Comparison of ENCODE assay signal across 9 mouse cellular contexts in the genomic region with DNA sequence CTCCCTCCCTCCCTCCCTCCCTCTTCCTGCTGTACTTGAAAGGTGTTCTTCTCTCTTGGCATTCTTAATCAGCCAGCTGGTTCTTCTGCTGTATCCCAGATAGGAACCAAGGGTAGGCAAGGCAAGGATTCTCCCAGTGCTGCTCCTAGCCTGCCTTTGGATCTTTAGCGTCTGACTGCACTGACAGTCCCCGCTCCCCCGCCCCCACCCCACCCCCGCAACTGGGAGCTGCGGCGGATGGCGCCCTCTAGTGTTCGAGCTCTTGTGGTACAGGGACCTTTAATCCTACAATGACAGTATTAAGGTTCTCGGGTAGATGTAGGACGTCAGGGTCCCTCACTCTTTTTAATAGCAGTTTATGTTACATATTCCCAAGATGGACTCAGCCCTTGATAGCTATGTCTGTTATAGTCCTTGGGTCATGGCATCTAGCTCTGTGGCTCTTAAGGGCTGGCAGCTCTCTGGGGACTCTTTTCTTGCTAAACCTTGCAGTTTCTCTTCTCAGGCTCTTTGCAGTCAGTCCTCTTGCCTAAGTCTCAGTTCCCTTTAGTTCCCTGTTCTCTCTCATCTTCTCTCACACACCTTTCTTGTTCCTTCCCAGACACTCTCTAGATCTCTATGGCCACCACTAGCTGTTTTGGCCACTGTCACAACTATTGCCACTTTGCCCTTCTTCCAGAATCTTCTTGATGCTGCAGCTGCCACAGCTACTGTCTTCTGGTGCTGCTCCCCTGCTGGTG.
DNase-seq lines count a peak whose midpoint lies in the region; ATAC-seq lines count a peak whose summit lies in the region.
"Had no signal": no experiment of that assay in that cellular context is flagged by ENCODE, and none has a peak within 500 bp of the region (broad histone marks: within the 10 kb centered on the region; RNA-seq: fewer than 3 reads in every experiment).

No protein-coding gene starts in this region.

- no peak overlapping the region for H3K9ac ChIP-seq in hindbrain, embryonic 14.5 days
- H3K9ac ChIP-seq: limb, embryonic 15.5 days had no signal

- ATAC-seq in frontal cortex, adult (ENCODE audit: low TSS enrichment): peak; percentile 89
- no peak for ATAC-seq in hindbrain, embryonic 14.5 days (ENCODE audit: low FRiP score)
- no peak for ATAC-seq in inflammation-experienced regulatory T-cells, adult 6 months

- H3K27ac ChIP-seq in hindbrain, embryonic 14.5 days: no peak overlapping the region
- H3K27ac ChIP-seq: limb, embryonic 15.5 days had no signal

- peak; percentile 64 for DNase-seq in Muller cell, postnatal 12 days (ENCODE audit: inconsistent ontology term)
- peak; percentile 49 to 72 for DNase-seq in cerebellum, adult 18-20 months
- DNase-seq in hindbrain, embryonic 14.5 days (ENCODE audit: low spot score): peak; percentile 82
- peak; percentile 67 to 80 for DNase-seq in layer of hippocampus, postnatal 25 days (ENCODE audit: extremely low spot score in 1 of 2, low spot score in 1 of 2)
- DNase-seq in lung, postnatal 10 days: peak; percentile 66
- DNase-seq in retina, postnatal 1 day: peak; percentile 78

- peaks cover 15% of the 10 kb centered on the region; the same call in 1 of the 2 replicates for H3K4me1 ChIP-seq in hindbrain, embryonic 14.5 days (replicated peaks; ENCODE audit: control insufficient read depth, insufficient read depth, low read length)

- H3K4me2 ChIP-seq in hindbrain, embryonic 14.5 days (replicated peaks): no peak overlapping the region; the same call in 1 of the 2 replicates

- no peaks in the 10 kb centered on the region for H3K9me3 ChIP-seq in hindbrain, embryonic 14.5 days (ENCODE audit: control insufficient read depth, low read length)
- H3K9me3 ChIP-seq: limb, embryonic 15.5 days had no signal

- H3K4me3 ChIP-seq in hindbrain, embryonic 14.5 days (replicated peaks; ENCODE audit: low read length): no peak overlapping the region
- H3K4me3 ChIP-seq: limb, embryonic 15.5 days had no signal

- H3K36me3 ChIP-seq in hindbrain, embryonic 14.5 days (replicated peaks; ENCODE audit: control insufficient read depth, insufficient read depth): no peaks in the 10 kb centered on the region
- H3K36me3 ChIP-seq: limb, embryonic 15.5 days had no signal

- 4% methylated on average over 10 of the region's 10 CpGs for WGBS in hindbrain, embryonic 14.5 days

- no peaks in the 10 kb centered on the region for H3K27me3 ChIP-seq in hindbrain, embryonic 14.5 days (ENCODE audit: control insufficient read depth, insufficient read depth, low read length)
